Mouse (Mus musculus) myocyte (in vitro differentiated cells): ENCODE data around the gene Wdr25.
A peak's percentile ranks its signal among the peaks of the same experiment; 100 is the strongest.

ENCODE experiments used
- CEBPB ChIP-seq: IDR thresholded peaks from 2 replicates; pipeline ENCODE4 v1.6.1; 2011; ENCODE audit warnings: mild to moderate bottlenecking, moderate library complexity; ENCODE audit not compliant: poor library complexity, insufficient read depth, severe bottlenecking
- MAX ChIP-seq: IDR thresholded peaks from one replicate; pipeline ENCODE4 v1.6.1; 2011; ENCODE audit warnings: low read depth, mild to moderate bottlenecking, control low read depth
- MYOD1 ChIP-seq, 3 experiments: IDR thresholded peaks; one replicate each; pipeline ENCODE4 v1.6.1; 2011; ENCODE audit warnings: control low read depth in 2 of 3, low read depth in 2 of 3, mild to moderate bottlenecking in 2 of 3, moderate library complexity in 1 of 3; ENCODE audit not compliant: insufficient read length in 2 of 3, control insufficient read depth in 1 of 3
- MYOG ChIP-seq, 3 experiments: IDR thresholded peaks; one replicate each; pipeline ENCODE4 v1.6.1; 2011; ENCODE audit warnings: control low read depth in 2 of 3, low read depth in 2 of 3, mild to moderate bottlenecking in 2 of 3; ENCODE audit not compliant: insufficient read length in 2 of 3, control insufficient read depth in 1 of 3, insufficient read depth in 1 of 3
- POLR2A ChIP-seq: IDR thresholded peaks from one replicate; pipeline ENCODE4 v1.6.1; 2011; ENCODE audit warnings: low read depth, mild to moderate bottlenecking, control low read depth, moderate library complexity; ENCODE audit not compliant: insufficient read length
- POLR2AphosphoS2 ChIP-seq: IDR thresholded peaks from one replicate; pipeline ENCODE4 v1.6.1; 2011; ENCODE audit warnings: low read depth, control low read depth; ENCODE audit not compliant: insufficient read length
- REST ChIP-seq: IDR thresholded peaks from one replicate; pipeline ENCODE4 v1.6.1; 2011; ENCODE audit warnings: mild to moderate bottlenecking, control low read depth, moderate library complexity; ENCODE audit not compliant: insufficient read depth, insufficient read length
- TCF12 ChIP-seq: IDR thresholded peaks from one replicate; pipeline ENCODE4 v1.6.1; 2011; ENCODE audit warnings: mild to moderate bottlenecking, control low read depth; ENCODE audit not compliant: poor library complexity, insufficient read depth, severe bottlenecking
- TCF3 ChIP-seq: IDR thresholded peaks from one replicate; pipeline ENCODE4 v1.6.1; 2011; ENCODE audit warnings: low read depth, control low read depth; ENCODE audit not compliant: insufficient read length

- peak; percentile 62 for TF ChIP-seq POLR2A
- peak; percentile 91 for TF ChIP-seq CEBPB
- TF ChIP-seq MYOD1 (IDR thresholded peaks at IDR 0.05; ENCODE audit: control insufficient read depth in 1 of 3, insufficient read length in 2 of 3, low read depth in 2 of 3): peak in 1 of 3 experiments; percentile 20
- no peak for TF ChIP-seq TCF12
- no peak for TF ChIP-seq MYOG (IDR thresholded peaks at IDR 0.05; ENCODE audit: control insufficient read depth in 1 of 3, insufficient read depth in 1 of 3, insufficient read length in 2 of 3, low read depth in 2 of 3)
- TF ChIP-seq MAX: no peak
- TF ChIP-seq REST: no peak
- peak; percentile 61 for TF ChIP-seq POLR2AphosphoS2
- TF ChIP-seq TCF3: no peak
These were observed at the start of gene Wdr25 for GRCm38 (mm10) chr12:108892989-108893714.
